Mouse (Mus musculus) hindbrain, postnatal 0 days (tissue): ENCODE results near the gene Pitpnm2. TPM values are rescaled to one million over a fixed set of nuclear protein-coding genes. Genes with fewer than 3 reads are reported as not detected.

ENCODE experiments used
- ATAC-seq: fragments of 200-750 bp; cut with Nextera tagmentation; 2 replicates; pipeline ENCODE4 v1.8.0; 2017; ENCODE audit warnings: mild to moderate bottlenecking, moderate TSS enrichment, moderate library complexity
- DNase-seq: peaks from one replicate; pipeline ENCODE4 v3.0.0-alpha.2; 2015; ENCODE audit warnings: low spot score
- H3K27ac ChIP-seq: fragments of 300-500 bp; sonication (generic); 2 replicates; pipeline ENCODE4 v1.5.1; 2014; ENCODE audit warnings: mild to moderate bottlenecking
- H3K27me3 ChIP-seq: fragments of 300-500 bp; sonication (generic); 2 replicates; pipeline ENCODE4 v1.6.1; 2014; ENCODE audit warnings: low read length, mixed read lengths; ENCODE audit not compliant: insufficient read depth
- H3K36me3 ChIP-seq: fragments of 300-500 bp; sonication (generic); 2 replicates; pipeline ENCODE4 v1.6.1; 2014; ENCODE audit warnings: low read length, mixed read lengths; ENCODE audit not compliant: insufficient read depth
- H3K4me1 ChIP-seq: fragments of 300-500 bp; sonication (generic); 2 replicates; pipeline ENCODE4 v1.6.1; 2014; ENCODE audit warnings: antibody characterized with exemption, low read length, mixed read lengths; ENCODE audit not compliant: insufficient read depth
- H3K4me2 ChIP-seq: fragments of 300-500 bp; sonication (generic); 2 replicates; pipeline ENCODE4 v1.6.1; 2014; ENCODE audit warnings: low read depth, mild to moderate bottlenecking, low read length, moderate library complexity, mixed read lengths
- H3K4me3 ChIP-seq: fragments of 300-500 bp; sonication (generic); 2 replicates; pipeline ENCODE4 v1.5.1; 2014; ENCODE audit warnings: low read length
- H3K9ac ChIP-seq: fragments of 300-500 bp; sonication (generic); replicated peaks from 2 replicates; pipeline ENCODE4 v1.6.1; 2014; ENCODE audit warnings: mild to moderate bottlenecking, low read length, moderate library complexity, mixed read lengths
- H3K9me3 ChIP-seq: fragments of 300-500 bp; sonication (generic); 2 replicates; pipeline ENCODE4 v1.6.1; 2016; ENCODE audit warnings: low read length, mixed read lengths
- CTCF ChIP-seq: IDR thresholded peaks from 2 replicates; pipeline ENCODE4 v1.5.1; 2016; ENCODE audit warnings: antibody characterized with exemption, control low read depth, low read depth
- WGBS: fragments of 180-500 bp; shearing (Covaris S2); extraction: QIAGEN DNeasy Blood & Tissue Kit; methylation state at CpG from one replicate; pipeline ENCODE4 v1.1.7; 2014; 5-methylcytosine and 5-hydroxymethylcytosine counted together
- polyA plus RNA-seq: library from polyadenylated mRNA; unstranded; fragments of >200 nt; fragmentation: Nextera tagmentation; extraction: Ambion mirVana; gene quantifications from 2 replicates; pipeline ENCODE4 v1.2.1, GENCODE M21; 2015
- total RNA-seq: library from RNA; depleted of rRNA; stranded (reverse); fragments of >200 nt; gene quantifications from 2 replicates; pipeline ENCODE4 v1.2.3, GENCODE M21; 2014

Gene Pitpnm2
- total and polyA plus RNA-seq, 2 experiments from 2014 or later, result 7.6 to 43.9 TPM

DNA sequence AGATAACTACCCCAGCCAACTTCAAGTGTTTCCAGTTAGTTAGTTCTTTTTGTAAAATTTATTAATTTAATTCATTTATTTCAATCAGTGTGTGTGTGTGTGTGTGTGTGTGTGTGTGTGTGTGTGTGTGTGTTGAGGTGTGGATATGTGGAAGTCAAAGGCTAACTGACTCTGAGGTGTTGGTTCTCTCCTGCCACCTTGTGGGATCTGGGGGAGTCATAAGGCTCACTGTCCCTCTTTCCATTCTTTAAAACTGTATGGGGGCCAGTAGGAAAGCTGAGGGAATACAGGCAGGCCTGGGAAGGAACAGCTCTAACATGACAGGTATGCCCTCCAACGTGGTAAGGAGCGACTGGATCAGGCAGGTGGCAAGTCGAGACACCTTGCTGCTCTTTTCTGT is 34.8 kb upstream of the Pitpnm2 start:
- Histone ChIP-seq H3K9ac (no peak overlapping the region), H3K9me3 (no peaks in the 10 kb centered on the region), H3K36me3 (peaks cover 45% of the 10 kb centered on the region), H3K27ac (no peak overlapping the region), H3K4me2 (no peak overlapping the region), H3K4me3 (no peak overlapping the region), H3K4me1 (no peaks in the 10 kb centered on the region), H3K27me3 (no peaks in the 10 kb centered on the region)
- WGBS, result 76% methylated on average over 3 of the region's 3 CpGs
- DNase-seq (peak; percentile 44), ATAC-seq (no peak)
- TF ChIP-seq CTCF, result peak; percentile 50

DNA sequence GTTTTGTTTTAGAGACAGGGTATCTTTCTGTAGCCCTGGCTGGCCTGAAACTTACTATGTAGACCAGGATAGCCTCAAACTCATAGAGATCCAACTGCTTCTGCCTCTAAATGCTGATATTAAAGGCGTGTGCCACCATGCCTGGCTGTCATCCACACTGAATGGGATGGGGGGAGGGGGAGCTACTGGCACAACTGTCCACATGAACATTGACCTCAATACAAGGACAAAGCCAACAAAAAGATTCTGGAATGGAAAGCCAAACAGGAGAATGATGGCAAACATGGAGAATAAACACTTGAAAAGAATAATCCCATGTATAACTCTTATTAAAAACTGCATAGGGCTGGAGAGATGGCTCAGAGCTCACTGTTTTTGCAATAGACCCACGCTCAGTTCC is 33.3 kb upstream of the Pitpnm2 start:
- H3K27ac ChIP-seq, result no peak overlapping the region
- 92% methylated on average over 2 of the region's 2 CpGs for WGBS
- no peak overlapping the region for H3K4me2 ChIP-seq
- no peaks in the 10 kb centered on the region for H3K4me1 ChIP-seq
- TF ChIP-seq CTCF, result no peak
- no peaks in the 10 kb centered on the region for H3K27me3 ChIP-seq
- H3K36me3 ChIP-seq, result peaks cover 39% of the 10 kb centered on the region
- ATAC-seq, result no peak
- H3K4me3 ChIP-seq, result no peak overlapping the region
- no peak overlapping the region for H3K9ac ChIP-seq
- H3K9me3 ChIP-seq, result no peaks in the 10 kb centered on the region
- no peak for DNase-seq

DNA sequence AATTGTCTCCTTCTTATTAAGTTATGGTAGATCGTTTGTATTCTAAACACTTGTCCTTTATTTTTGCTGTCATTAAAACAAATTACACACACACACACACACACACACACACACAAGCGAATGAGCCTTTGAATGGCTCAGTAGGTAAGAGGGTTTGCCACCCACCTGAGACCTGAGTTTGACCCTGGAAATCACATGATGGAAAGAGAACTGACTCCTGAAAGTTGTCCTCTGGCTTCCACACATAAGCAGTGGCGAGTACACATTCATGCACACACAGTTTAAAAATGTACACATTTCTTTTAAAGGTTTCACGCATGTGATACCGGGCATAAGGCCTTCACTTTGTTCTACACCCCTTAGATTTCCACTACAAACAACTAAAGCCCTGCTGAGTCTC is 20.7 kb upstream of the Pitpnm2 start:
- Histone ChIP-seq H3K4me1 (no peaks in the 10 kb centered on the region), H3K4me2 (no peak overlapping the region), H3K36me3 (no peaks in the 10 kb centered on the region; the same call in 1 of the 2 replicates), H3K9ac (no peak overlapping the region), H3K27me3 (no peaks in the 10 kb centered on the region), H3K27ac (no peak overlapping the region), H3K4me3 (no peak overlapping the region), H3K9me3 (no peaks in the 10 kb centered on the region)
- WGBS, result 67% methylated on average over 5 of the region's 5 CpGs
- ATAC-seq (no peak), DNase-seq (no peak)
- TF ChIP-seq CTCF, result no peak

DNA sequence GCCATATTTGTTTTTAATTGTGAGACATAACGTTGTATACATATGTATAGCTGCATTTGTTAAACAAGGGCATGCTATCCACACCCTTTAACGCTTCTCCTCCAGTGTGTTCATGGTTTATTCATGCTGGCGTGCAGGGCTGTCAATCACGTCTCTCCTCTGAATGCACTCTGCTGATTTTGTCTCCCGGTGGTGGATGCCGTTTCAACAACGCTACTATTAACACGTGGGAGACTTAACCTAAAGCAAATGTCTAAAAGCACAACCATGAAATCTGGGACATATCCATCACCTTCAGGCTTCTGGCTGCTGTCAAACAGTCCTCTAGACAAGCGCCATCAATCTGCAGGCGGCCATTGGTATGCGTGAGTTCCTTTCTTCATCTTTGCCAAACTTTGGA is 20.1 kb upstream of the Pitpnm2 start:
- no peak overlapping the region for H3K4me2 ChIP-seq
- 22% methylated on average over 11 of the region's 11 CpGs for WGBS
- H3K36me3 ChIP-seq, result no peaks in the 10 kb centered on the region; the same call in 1 of the 2 replicates
- H3K27ac ChIP-seq, result no peak overlapping the region
- H3K9me3 ChIP-seq, result no peaks in the 10 kb centered on the region
- no peak for ATAC-seq
- DNase-seq, result peak; percentile 30
- TF ChIP-seq CTCF, result no peak
- no peak overlapping the region for H3K4me3 ChIP-seq
- H3K4me1 ChIP-seq, result no peaks in the 10 kb centered on the region
- H3K27me3 ChIP-seq, result no peaks in the 10 kb centered on the region
- no peak overlapping the region for H3K9ac ChIP-seq

DNA sequence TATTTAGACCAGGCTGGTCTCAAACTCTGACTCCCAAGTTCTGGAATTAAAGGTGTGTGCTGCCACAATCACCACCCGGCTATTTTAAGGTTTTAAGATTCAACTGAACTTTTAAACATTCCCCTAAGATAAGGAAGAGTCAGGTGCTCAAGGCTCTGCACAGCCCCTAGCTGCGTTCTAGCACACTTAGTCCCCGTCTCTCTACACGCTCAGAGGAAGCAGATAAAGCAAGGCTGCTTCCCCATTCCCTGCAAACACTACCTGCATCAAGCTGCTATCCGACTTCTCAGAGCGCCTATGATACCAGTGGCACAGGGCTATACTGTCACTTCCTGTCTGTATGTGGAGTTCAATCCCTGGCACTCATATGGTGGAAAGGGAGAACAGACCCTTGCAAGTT is 18.1 kb upstream of the Pitpnm2 start:
- no peak overlapping the region for H3K27ac ChIP-seq
- H3K9me3 ChIP-seq, result no peaks in the 10 kb centered on the region
- TF ChIP-seq CTCF, result no peak
- WGBS, result 94% methylated on average over 6 of the region's 6 CpGs
- no peak overlapping the region for H3K4me2 ChIP-seq
- H3K4me1 ChIP-seq, result no peaks in the 10 kb centered on the region
- H3K4me3 ChIP-seq, result no peak overlapping the region
- ATAC-seq, result no peak
- no peak overlapping the region for H3K9ac ChIP-seq
- peaks cover 3% of the 10 kb centered on the region; the same call in 1 of the 2 replicates for H3K36me3 ChIP-seq
- DNase-seq, result no peak
- no peaks in the 10 kb centered on the region for H3K27me3 ChIP-seq

DNA sequence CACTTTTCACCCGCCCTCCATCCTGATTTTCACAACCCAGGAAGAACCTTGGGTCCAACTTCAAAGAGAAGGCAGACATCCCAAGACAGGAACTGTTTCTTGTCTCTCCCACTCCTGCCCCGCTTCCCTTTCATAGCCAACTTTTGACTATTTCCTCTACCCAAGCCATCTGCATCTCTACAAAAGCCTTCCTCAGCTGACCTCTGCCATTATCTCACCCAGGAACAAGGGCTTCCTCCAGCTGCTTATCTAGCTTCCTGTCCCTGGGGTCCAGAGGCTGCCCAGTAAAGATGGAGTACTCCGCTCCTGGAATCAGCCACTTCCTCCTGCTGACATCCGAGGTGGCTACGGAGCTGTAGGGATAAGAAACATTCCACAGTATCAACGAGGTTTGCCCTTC is 17.3 kb upstream of the Pitpnm2 start:
- Histone ChIP-seq H3K36me3 (peaks cover 9% of the 10 kb centered on the region; the same call in 1 of the 2 replicates), H3K27me3 (no peaks in the 10 kb centered on the region), H3K9ac (no peak overlapping the region), H3K4me2 (no peak overlapping the region), H3K9me3 (no peaks in the 10 kb centered on the region), H3K4me3 (no peak overlapping the region), H3K4me1 (no peaks in the 10 kb centered on the region), H3K27ac (no peak overlapping the region)
- DNase-seq, result no peak
- TF ChIP-seq CTCF, result no peak
- ATAC-seq, result no peak
- 90% methylated on average over 6 of the region's 6 CpGs for WGBS

DNA sequence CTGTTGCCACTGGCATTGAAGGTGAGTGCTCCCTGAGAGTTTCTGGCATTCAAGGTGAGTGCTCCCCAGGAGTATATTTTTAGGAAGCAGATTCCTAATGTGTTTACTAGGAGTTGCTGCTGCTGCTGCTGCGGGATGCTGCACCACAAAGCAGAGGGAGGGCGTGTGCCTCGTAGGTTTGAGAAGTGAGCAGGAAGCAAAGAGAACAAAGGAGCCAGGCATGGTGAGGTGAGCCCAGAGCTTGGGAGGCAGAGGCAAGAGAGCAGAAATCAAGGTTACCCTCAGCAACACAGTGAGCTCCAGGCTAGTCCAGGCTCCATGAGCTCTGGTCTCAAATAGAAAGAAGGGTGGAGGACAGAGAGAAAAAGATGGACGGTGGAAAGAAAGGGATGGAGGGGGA is 13.7 kb upstream of the Pitpnm2 start:
- no peaks in the 10 kb centered on the region for H3K9me3 ChIP-seq
- peaks cover 28% of the 10 kb centered on the region for H3K36me3 ChIP-seq
- H3K4me1 ChIP-seq, result no peaks in the 10 kb centered on the region
- TF ChIP-seq CTCF, result no peak
- no peaks in the 10 kb centered on the region for H3K27me3 ChIP-seq
- H3K4me2 ChIP-seq, result no peak overlapping the region
- no peak overlapping the region for H3K27ac ChIP-seq
- H3K9ac ChIP-seq, result no peak overlapping the region
- no peak for ATAC-seq
- no peak overlapping the region for H3K4me3 ChIP-seq
- whole genome bisulfite sequencing, result 76% methylated on average over 4 of the region's 4 CpGs
- DNase-seq, result no peak
